Mouse (Mus musculus) heart, embryonic 16.5 days (tissue): ENCODE results near the gene Wrap73. TPM values are rescaled to one million over a fixed set of nuclear protein-coding genes. Genes with fewer than 3 reads are reported as not detected.

Source experiments
- ATAC-seq: fragments of 200-750 bp; cut with Nextera tagmentation; replicated peaks from 2 replicates; pipeline ENCODE4 v1.8.0; 2017; ENCODE audit warnings: moderate number of reproducible peaks; ENCODE audit not compliant: insufficient read depth, low FRiP score; ENCODE audit errors: extremely low read depth
- H3K27ac ChIP-seq: fragments of 300-500 bp; sonication (generic); 2 replicates; pipeline ENCODE4 v1.5.1; 2014; ENCODE audit warnings: mild to moderate bottlenecking, low read length, control low read depth, moderate library complexity
- H3K27me3 ChIP-seq: fragments of 300-500 bp; sonication (generic); 2 replicates; pipeline ENCODE4 v1.6.1; 2014; ENCODE audit warnings: low read length, mixed read lengths; ENCODE audit not compliant: control insufficient read depth, insufficient read depth
- H3K36me3 ChIP-seq: fragments of 300-500 bp; sonication (generic); 2 replicates; pipeline ENCODE4 v1.6.1; 2014; ENCODE audit not compliant: control insufficient read depth, insufficient read depth
- H3K4me1 ChIP-seq: fragments of 300-500 bp; sonication (generic); 2 replicates; pipeline ENCODE4 v1.6.1; 2014; ENCODE audit warnings: low read length, mixed read lengths; ENCODE audit not compliant: control insufficient read depth, insufficient read depth
- H3K4me2 ChIP-seq: fragments of 300-500 bp; sonication (generic); 2 replicates; pipeline ENCODE4 v1.6.1; 2014; ENCODE audit warnings: low read depth, mild to moderate bottlenecking, control low read depth, low read length
- H3K4me3 ChIP-seq: fragments of 300-500 bp; sonication (generic); 2 replicates; pipeline ENCODE4 v1.5.1; 2014; ENCODE audit warnings: mild to moderate bottlenecking, control low read depth, low read length
- H3K9ac ChIP-seq: fragments of 300-500 bp; sonication (generic); 2 replicates; pipeline ENCODE4 v1.6.1; 2014; ENCODE audit warnings: low read length, control low read depth
- H3K9me3 ChIP-seq: fragments of 300-500 bp; sonication (generic); replicated peaks from 2 replicates; pipeline ENCODE4 v1.6.1; 2016; ENCODE audit warnings: low read length; ENCODE audit not compliant: control insufficient read depth
- WGBS: fragments of 180-500 bp; shearing (Covaris S2); extraction: QIAGEN DNeasy Blood & Tissue Kit; methylation state at CpG from one replicate; pipeline ENCODE4 v1.1.7; 2014; 5-methylcytosine and 5-hydroxymethylcytosine counted together
- polyA plus RNA-seq: library from polyadenylated mRNA; unstranded; fragments of >200 nt; fragmentation: Nextera tagmentation; extraction: Ambion mirVana; gene quantifications from 2 replicates; pipeline ENCODE4 v1.2.1, GENCODE M21; 2015

Gene Wrap73
- polyA plus RNA-seq, 1 experiment from 2014 or later: 23.5 TPM

DNA sequence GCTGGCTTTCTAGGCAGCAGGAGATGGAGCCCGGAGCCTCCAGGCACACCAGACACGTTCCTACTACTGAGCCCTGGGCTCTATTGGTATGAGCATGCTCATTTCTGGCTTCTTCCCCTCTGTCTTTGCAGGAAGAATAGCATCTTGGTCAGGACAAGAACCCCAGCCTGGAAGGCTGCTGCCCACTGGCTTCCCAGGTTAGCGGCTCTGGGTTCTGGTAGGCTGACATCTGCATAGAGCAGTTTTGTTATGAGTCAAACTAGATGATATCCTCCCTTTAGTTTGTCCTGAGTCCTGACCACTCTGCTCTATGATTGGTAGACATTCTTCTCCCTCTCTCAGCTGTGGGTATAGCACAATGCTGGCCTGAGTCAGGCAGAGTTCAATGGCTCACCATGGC lies 14.9 kb upstream of the Wrap73 start:
- H3K9ac ChIP-seq: no peak overlapping the region
- no peaks in the 10 kb centered on the region for H3K36me3 ChIP-seq
- H3K9me3 ChIP-seq: no peaks in the 10 kb centered on the region
- H3K4me1 ChIP-seq: no peaks in the 10 kb centered on the region
- WGBS: 70% methylated on average over 3 of the region's 3 CpGs
- ATAC-seq: no peak
- no peak overlapping the region for H3K27ac ChIP-seq
- H3K4me2 ChIP-seq: no peak overlapping the region
- no peak overlapping the region for H3K4me3 ChIP-seq
- H3K27me3 ChIP-seq: peaks cover 23% of the 10 kb centered on the region

GRCm38 (mm10) chr4:154129950-154130349 lies 12.2 kb upstream of the Wrap73 start:
- Histone ChIP-seq H3K4me1 (no peaks in the 10 kb centered on the region), H3K27me3 (peaks cover 31% of the 10 kb centered on the region), H3K9ac (no peak overlapping the region), H3K27ac (no peak overlapping the region), H3K9me3 (no peaks in the 10 kb centered on the region), H3K4me2 (no peak overlapping the region), H3K4me3 (no peak overlapping the region), H3K36me3 (no peaks in the 10 kb centered on the region)
- ATAC-seq: no peak

GRCm38 (mm10) chr4:154131894-154132293 lies 10.3 kb upstream of the Wrap73 start:
- WGBS: 74% methylated on average over 4 of the region's 4 CpGs
- ATAC-seq: no peak
- H3K9me3 ChIP-seq: no peaks in the 10 kb centered on the region

DNA sequence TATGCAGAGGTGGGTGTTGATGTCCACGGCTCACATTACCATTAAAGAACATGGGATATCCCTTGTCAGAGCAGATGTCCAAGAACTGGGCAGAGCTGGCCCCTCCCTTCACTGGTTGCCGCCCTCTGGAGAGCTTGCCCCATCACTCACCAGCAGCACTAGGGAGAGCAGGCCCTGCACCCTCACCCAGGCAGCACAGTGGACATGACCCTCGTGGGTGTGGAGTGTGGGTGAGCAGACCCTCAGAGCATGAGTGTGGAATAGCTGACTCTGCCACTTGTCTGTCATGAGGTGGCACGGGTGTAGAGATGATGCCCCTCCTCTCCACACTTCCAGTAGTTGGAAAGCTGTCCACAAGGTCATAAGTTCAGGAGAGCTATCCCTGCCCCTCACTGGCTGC lies 7.4 kb upstream of the Wrap73 start:
- no peak for ATAC-seq
- H3K9me3 ChIP-seq: no peaks in the 10 kb centered on the region
- 53% methylated on average over 4 of the region's 4 CpGs for WGBS
- H3K4me1 ChIP-seq: no peaks in the 10 kb centered on the region
- peaks cover 65% of the 10 kb centered on the region for H3K27me3 ChIP-seq
- H3K4me3 ChIP-seq: no peak overlapping the region
- no peak overlapping the region for H3K4me2 ChIP-seq
- H3K36me3 ChIP-seq: no peaks in the 10 kb centered on the region
- no peak overlapping the region for H3K27ac ChIP-seq
- no peak overlapping the region for H3K9ac ChIP-seq

More at GRCm38 (mm10) chr4:154131894-154132293, 10.3 kb upstream of the Wrap73 start:
- Histone ChIP-seq H3K4me2 (no peak overlapping the region), H3K4me1 (no peaks in the 10 kb centered on the region), H3K36me3 (no peaks in the 10 kb centered on the region), H3K9ac (no peak overlapping the region), H3K27ac (no peak overlapping the region), H3K27me3 (peaks cover 44% of the 10 kb centered on the region), H3K4me3 (no peak overlapping the region)

DNA sequence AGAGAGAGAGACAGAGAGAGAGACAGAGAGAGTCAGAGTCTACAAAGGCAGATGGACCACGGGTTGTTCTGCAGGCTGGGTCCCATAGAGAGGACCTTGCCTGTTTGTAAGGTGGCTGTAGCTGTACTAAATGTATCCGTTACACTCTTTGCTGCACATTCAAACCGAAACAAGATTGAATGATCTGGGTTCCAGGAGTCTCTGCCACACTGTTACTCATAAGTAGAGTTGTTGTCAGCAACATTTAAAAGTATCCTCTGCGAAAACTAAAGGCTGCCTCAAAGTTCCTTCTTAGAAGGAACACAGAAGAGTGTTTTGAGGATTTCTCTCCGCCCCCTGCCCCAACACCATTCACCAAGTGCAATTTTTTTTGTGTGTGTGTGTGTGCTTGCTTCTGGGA lies 5.0 kb upstream of the Wrap73 start:
- Histone ChIP-seq H3K27me3 (peaks cover 80% of the 10 kb centered on the region), H3K9ac (no peak overlapping the region), H3K36me3 (no peaks in the 10 kb centered on the region), H3K27ac (no peak overlapping the region), H3K4me1 (peaks cover 18% of the 10 kb centered on the region), H3K9me3 (no peaks in the 10 kb centered on the region), H3K4me2 (no peak overlapping the region), H3K4me3 (no peak overlapping the region)
- 52% methylated on average over 5 of the region's 5 CpGs for WGBS
- no peak for ATAC-seq

DNA sequence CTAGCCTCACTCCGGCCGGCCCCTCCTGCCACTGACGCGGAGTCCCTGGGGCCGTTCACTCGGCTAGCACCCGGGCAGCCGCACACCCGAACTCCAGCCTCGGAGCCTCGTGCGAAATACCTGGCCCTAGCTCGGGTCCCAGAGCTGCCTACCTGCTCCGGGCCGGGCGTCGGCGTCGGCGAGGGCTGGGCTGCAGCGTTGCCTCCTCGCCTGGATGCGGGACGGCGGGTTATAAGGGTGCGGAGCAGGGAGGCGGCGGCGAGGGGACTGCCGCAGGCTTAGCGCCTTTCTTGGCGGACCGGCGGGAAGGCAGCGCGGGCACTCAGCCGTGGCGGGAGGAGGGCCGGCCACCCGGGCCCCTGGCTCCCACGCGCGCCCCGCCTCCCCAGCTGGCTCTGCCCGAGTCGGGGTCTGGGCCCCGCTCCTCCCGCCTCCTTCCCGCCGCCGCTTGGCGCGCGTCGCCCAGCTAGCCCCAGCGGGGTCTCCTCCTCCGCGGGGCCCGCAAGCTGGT lies 2.4 kb upstream of the Wrap73 start:
- ATAC-seq: no peak
- under 1% methylated on average over 58 of the region's 59 CpGs for WGBS

DNA sequence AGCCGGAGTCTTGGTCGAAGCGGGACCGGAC lies 2.2 kb upstream of the Wrap73 start, which contains the start of gene Trp73:
Trp73 (minus strand) TSS at position 27 of the 31 bp plus-strand sequence.
- WGBS: 0% methylated on average over 4 of the region's 4 CpGs
- Histone ChIP-seq H3K9me3 (no peaks in the 10 kb centered on the region), H3K4me2 (peak within 1 kb of the TSS; percentile 72), H3K27me3 (peaks cover 63% of the 10 kb centered on the region), H3K4me1 (peaks cover 24% of the 10 kb centered on the region), H3K27ac (no peak within 1 kb of the TSS), H3K36me3 (no peaks in the 10 kb centered on the region), H3K9ac (peak within 1 kb of the TSS; percentile 64), H3K4me3 (peak within 1 kb of the TSS; percentile 94)
- no peak for ATAC-seq

More for the DNA sequence above, 2.4 kb upstream of the Wrap73 start:
- no peak overlapping the region for H3K27ac ChIP-seq
- H3K9ac ChIP-seq: peak overlapping the region; percentile 64
- peaks cover 24% of the 10 kb centered on the region for H3K4me1 ChIP-seq
- H3K4me2 ChIP-seq: peak overlapping the region; percentile 72
- H3K9me3 ChIP-seq: no peaks in the 10 kb centered on the region
- H3K36me3 ChIP-seq: no peaks in the 10 kb centered on the region
- peak overlapping the region; percentile 94 for H3K4me3 ChIP-seq
- peaks cover 63% of the 10 kb centered on the region for H3K27me3 ChIP-seq

- H3K4me1 ChIP-seq: peaks cover 24% of the 10 kb centered on the region
- 2% methylated on average over 46 of the region's 46 CpGs for WGBS
- peak overlapping the region; percentile 64 for H3K9ac ChIP-seq
- H3K27ac ChIP-seq: no peak overlapping the region
- H3K36me3 ChIP-seq: no peaks in the 10 kb centered on the region
- H3K4me3 ChIP-seq: peak overlapping the region; percentile 94
- H3K4me2 ChIP-seq: peak overlapping the region; percentile 72
- no peaks in the 10 kb centered on the region for H3K9me3 ChIP-seq
- H3K27me3 ChIP-seq: peaks cover 60% of the 10 kb centered on the region
- no peak for ATAC-seq
These were observed 1.8 kb upstream of the Wrap73 start for GRCm38 (mm10) chr4:154140213-154141008.

- 3% methylated on average over 42 of the region's 42 CpGs for WGBS
- Histone ChIP-seq H3K4me2 (peak overlapping the region; percentile 72), H3K27ac (no peak overlapping the region), H3K27me3 (peaks cover 52% of the 10 kb centered on the region), H3K4me1 (peaks cover 24% of the 10 kb centered on the region), H3K9me3 (no peaks in the 10 kb centered on the region), H3K9ac (no peak overlapping the region), H3K36me3 (peaks cover 2% of the 10 kb centered on the region; the same call in 1 of the 2 replicates), H3K4me3 (peak overlapping the region; percentile 94)
- ATAC-seq: no peak
These were observed 934 bp upstream of the Wrap73 start for GRCm38 (mm10) chr4:154141009-154141867.
